Mouse (Mus musculus): ENCODE data around the gene Slc7a11.

GRCm38 (mm10) chr3:50185879-50186278, 257.5 kb downstream of the Slc7a11 start:
- TF ChIP-seq CTCF (IDR thresholded peaks at IDR 0.05; ENCODE audit: insufficient read depth, low read depth, low read length) (no peak), POLR2A (IDR thresholded peaks at IDR 0.05; ENCODE audit: insufficient read depth, low read depth, low read length) (no peak)
